Mouse (Mus musculus) ES-E14 (cell line): ENCODE measurements around the gene Tbc1d16. TPM values are rescaled to one million over a fixed set of nuclear protein-coding genes. Genes with fewer than 3 reads are reported as not detected.
"Not testable (repeated sequence)": the region's sequence is repeated elsewhere in the genome, so short reads cannot be mapped to it uniquely, and the experiment has no call there.

Experiments
- DNase-seq: peaks from one replicate; pipeline ENCODE4 v3.0.0-alpha.2; 2013; ENCODE audit warnings: low read depth, low spot score
- H3K27ac ChIP-seq: 2 replicates; pipeline ENCODE4 v1.5.1; 2012; ENCODE audit warnings: low read depth, mild to moderate bottlenecking, low read length, moderate library complexity, mixed read lengths; ENCODE audit not compliant: poor library complexity, insufficient read depth, severe bottlenecking
- H3K36me3 ChIP-seq: 2 replicates; pipeline ENCODE4 v1.6.1; 2012; ENCODE audit warnings: mild to moderate bottlenecking, low read length, moderate library complexity, mixed read lengths; ENCODE audit not compliant: control insufficient read depth, poor library complexity, insufficient read depth, severe bottlenecking
- H3K4me1 ChIP-seq, 2 experiments: fragments of 150-350 bp in 1 of 2; sonication (generic) in 1 of 2; 2 replicates each; pipeline ENCODE4 v1.6.1; 2012; ENCODE audit warnings: low read length in 2 of 2, mild to moderate bottlenecking in 1 of 2, mixed read lengths in 1 of 2; ENCODE audit not compliant: control insufficient read depth in 2 of 2, insufficient read depth in 2 of 2, poor library complexity in 1 of 2
- H3K4me3 ChIP-seq, 2 experiments: fragments of 150-350 bp in 1 of 2; sonication (generic) in 1 of 2; 2 replicates each; pipeline ENCODE4 v1.5.1; 2012; ENCODE audit warnings: low read length in 2 of 2, low read depth in 1 of 2, mild to moderate bottlenecking in 1 of 2, mixed read lengths in 1 of 2; ENCODE audit not compliant: insufficient read depth in 1 of 2, poor library complexity in 1 of 2, severe bottlenecking in 1 of 2
- H3K9ac ChIP-seq: 2 replicates; pipeline ENCODE4 v1.6.1; 2012; ENCODE audit warnings: low read depth, mild to moderate bottlenecking, low read length, mixed read lengths; ENCODE audit not compliant: poor library complexity, insufficient read depth, severe bottlenecking
- H3K9me3 ChIP-seq: fragments of 150-350 bp; sonication (generic); 2 replicates; pipeline ENCODE4 v1.6.1; 2012; ENCODE audit warnings: low read depth, mild to moderate bottlenecking, low read length; ENCODE audit not compliant: control insufficient read depth, insufficient read depth
- CHD2 ChIP-seq: IDR thresholded peaks from 2 replicates; pipeline ENCODE4 v1.6.1; 2014; ENCODE audit warnings: mild to moderate bottlenecking, low read depth, low read length, inconsistent platforms
- HCFC1 ChIP-seq: IDR thresholded peaks from 2 replicates; pipeline ENCODE4 v1.6.1; 2012; ENCODE audit warnings: low read length, inconsistent platforms, borderline replicate concordance; ENCODE audit not compliant: insufficient read depth
- MAFK ChIP-seq: IDR thresholded peaks from 2 replicates; pipeline ENCODE4 v1.6.1; 2014; ENCODE audit warnings: mild to moderate bottlenecking, low read depth, low read length, inconsistent platforms; ENCODE audit not compliant: insufficient read depth
- ZC3H11A ChIP-seq: IDR thresholded peaks from 2 replicates; pipeline ENCODE4 v1.6.1; 2012; ENCODE audit warnings: low read depth, mild to moderate bottlenecking, inconsistent platforms, low read length, borderline replicate concordance
- ZNF384 ChIP-seq: IDR thresholded peaks from 2 replicates; pipeline ENCODE4 v1.6.1; 2012; ENCODE audit warnings: low read depth, low read length, inconsistent platforms
- in situ Hi-C, 2 experiments: fragments of 600-800 bp; cut with MboI; formaldehyde crosslinking; loops; one replicate each; pipeline ENCODE4 v1.15.1; 2025; ENCODE audit warnings: low sequenced_read_pairs in 2 of 2, inconsistent platforms in 1 of 2; ENCODE audit not compliant: unreplicated experiment in 2 of 2
- total RNA-seq: library from RNA; depleted of rRNA; stranded (reverse); fragments of 300-350 nt; gene quantifications from 2 replicates; pipeline ENCODE4 v1.2.3, GENCODE M21; 2012

Tbc1d16 gene
- total RNA-seq, 1 experiment = 6.3 TPM

DNA sequence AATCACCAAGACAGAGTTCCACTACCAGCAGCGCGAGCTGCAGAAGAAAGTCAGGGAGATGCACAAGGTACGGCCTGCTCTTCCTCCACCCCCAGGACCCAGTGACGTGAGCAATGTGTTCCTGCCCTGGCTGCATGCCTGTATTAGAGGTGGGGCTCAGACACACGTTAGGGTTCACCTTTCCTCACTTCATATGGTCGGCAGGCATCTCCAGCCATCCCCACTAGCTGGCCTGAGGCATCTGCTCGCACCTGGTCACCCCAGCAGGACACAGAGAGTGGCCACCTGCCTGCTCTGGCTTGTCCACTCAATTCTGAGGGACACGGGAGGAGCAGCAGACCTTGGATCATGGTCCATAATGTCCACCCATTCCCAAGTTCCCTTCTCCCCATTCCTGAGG, 31.7 kb upstream of the Tbc1d16 start:
- in situ Hi-C loops = no loop called here
- no peak overlapping the region for H3K9ac ChIP-seq
- H3K36me3 ChIP-seq = no peaks in the 10 kb centered on the region

DNA sequence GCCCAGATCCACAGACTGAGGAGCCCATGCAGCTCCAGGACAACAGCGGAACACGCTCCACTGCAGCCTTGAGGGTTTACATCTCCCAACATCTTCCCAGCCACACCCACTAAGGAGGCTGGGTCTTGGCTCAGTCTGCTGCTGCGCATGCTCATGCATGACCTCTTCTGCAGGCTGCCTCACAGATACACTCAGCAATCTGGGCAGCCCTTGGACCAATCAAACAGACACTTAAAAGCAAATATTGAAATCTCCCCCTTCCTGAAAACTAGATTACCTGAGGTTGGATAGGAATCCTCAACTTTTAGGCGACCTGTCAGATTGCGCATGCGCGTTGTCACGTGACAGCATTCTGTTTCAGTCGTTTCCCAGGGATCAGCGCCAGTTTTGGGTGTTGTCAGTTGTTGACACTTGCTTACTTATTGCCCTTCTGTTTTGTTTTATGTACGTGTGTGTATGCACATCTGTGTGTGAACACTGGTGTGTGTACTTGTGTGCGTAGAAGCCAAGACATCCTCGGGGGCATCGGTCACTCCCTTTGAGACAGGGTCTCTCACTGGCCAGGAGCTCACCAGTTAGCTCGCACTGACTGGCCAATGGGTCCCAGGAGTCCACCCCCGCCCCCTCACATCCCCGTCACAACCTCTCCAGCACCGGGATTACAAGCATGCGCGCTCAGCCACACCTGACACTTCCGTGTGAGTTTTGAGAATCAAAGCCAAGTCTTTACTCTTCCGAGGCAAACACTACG, 30.4 kb upstream of the Tbc1d16 start:
- Histone ChIP-seq H3K27ac (no peak overlapping the region), H3K9ac (no peak overlapping the region), H3K4me3 (no peak overlapping the region), H3K36me3 (no peaks in the 10 kb centered on the region), H3K9me3 (no peaks in the 10 kb centered on the region), H3K4me1 (peaks cover 0 to 9% of the 10 kb centered on the region in 2 experiments; a peak in 1 of 4 replicates)
- no peak for DNase-seq
- in situ Hi-C loops = no loop called here
- TF ChIP-seq ZNF384 (no peak), MAFK (no peak), CHD2 (no peak), HCFC1 (no peak), ZC3H11A (no peak)

More for the DNA sequence above, 31.7 kb upstream of the Tbc1d16 start:
- no peaks in the 10 kb centered on the region for H3K9me3 ChIP-seq
- peaks cover 0 to 14% of the 10 kb centered on the region in 2 experiments; a peak in 1 of 4 replicates for H3K4me1 ChIP-seq
- no peak overlapping the region for H3K27ac ChIP-seq
- no peak for DNase-seq
- TF ChIP-seq HCFC1 (no peak), CHD2 (no peak), MAFK (no peak), ZNF384 (no peak), ZC3H11A (no peak)
- no peak overlapping the region for H3K4me3 ChIP-seq

DNA sequence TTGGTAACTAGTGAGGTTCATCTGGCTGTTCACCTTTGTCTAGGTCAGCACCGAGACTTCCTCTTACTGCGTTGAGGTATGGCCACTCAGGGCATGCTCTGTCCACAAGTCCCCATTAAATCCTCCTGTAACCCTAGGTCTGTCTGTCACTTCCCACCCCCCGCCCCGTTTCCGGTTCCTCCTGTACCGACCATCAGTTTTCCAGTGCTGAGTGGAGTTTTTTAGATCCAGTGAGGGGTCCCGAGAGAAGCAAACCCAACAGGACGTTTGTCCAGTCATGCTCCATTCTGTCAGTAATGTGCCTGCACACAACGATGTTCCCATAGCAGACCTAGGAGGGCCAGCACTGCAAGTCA, 29.9 kb upstream of the Tbc1d16 start:
- Histone ChIP-seq H3K9me3 (no peaks in the 10 kb centered on the region), H3K4me1 (peaks cover 0 to 11% of the 10 kb centered on the region in 2 experiments; a peak in 1 of 4 replicates), H3K4me3 (no peak overlapping the region), H3K36me3 (no peaks in the 10 kb centered on the region), H3K9ac (no peak overlapping the region), H3K27ac (no peak overlapping the region)
- no peak for DNase-seq
- in situ Hi-C loops = no loop called here
- no peak for TF ChIP-seq HCFC1
- no peak for TF ChIP-seq CHD2
- TF ChIP-seq ZNF384 = no peak
- TF ChIP-seq ZC3H11A = no peak
- no peak for TF ChIP-seq MAFK

DNA sequence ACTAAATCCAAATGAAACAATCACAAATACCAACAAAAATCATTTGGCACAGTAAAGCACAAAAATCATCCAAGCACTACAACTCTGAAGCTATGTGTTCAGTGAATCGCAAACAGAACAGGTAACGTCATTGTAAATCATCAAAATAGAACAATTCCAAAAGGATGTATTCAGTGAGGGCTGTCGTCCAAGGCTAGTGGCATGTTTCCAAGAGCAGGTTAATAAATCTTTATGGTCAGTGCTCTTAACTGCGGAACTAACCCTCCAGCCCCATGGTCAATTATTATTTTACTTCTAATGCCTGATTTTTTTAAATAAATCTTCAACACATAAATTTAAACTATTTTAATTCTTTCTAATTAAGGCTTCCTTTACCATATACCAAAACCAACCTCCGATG, 28.3 kb upstream of the Tbc1d16 start:
- DNase-seq, in situ Hi-C loops, H3K27ac ChIP-seq, H3K9me3 ChIP-seq, H3K4me3 ChIP-seq, H3K36me3 ChIP-seq, H3K9ac ChIP-seq: not testable (repeated sequence)
- H3K4me1 ChIP-seq = peaks cover 0 to 22% of the 10 kb centered on the region in 2 experiments; a peak in 1 of 4 replicates

DNA sequence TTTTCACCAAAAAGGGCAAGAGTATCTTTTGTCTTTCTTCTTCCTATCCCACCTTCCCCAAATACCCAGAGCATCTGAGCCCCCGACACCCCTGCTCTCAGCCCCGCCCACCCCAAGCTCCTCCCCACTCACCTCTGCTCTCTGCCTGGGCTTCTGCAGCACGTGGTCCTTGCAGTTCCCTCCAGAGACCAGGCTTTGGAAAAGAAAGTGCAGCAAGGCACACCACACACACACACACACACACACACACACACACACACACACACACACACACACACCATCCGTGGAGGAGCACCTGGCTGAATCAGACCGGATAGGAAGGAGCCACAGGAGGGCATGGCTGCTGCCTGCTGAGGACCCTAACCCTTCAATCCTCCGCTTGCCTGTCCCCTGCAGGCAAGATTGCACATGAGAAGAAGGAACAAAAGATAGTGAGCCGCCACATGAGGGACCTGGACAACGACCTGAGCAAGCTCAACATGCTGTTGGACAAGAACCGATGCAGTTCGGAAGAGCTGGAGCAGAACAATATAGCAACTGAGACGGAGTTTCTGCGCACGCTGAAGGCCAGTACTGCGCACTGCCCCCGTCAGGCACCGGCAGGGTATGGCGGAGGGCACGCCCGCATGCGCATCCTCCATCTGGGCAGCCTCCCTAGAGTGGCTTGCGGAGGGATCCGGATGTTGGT, 24.7 kb upstream of the Tbc1d16 start:
- TF ChIP-seq CHD2 = no peak
- no peak for TF ChIP-seq MAFK
- no peak for TF ChIP-seq ZNF384
- no peak for TF ChIP-seq ZC3H11A
- no peak for TF ChIP-seq HCFC1
- no peaks in the 10 kb centered on the region for H3K9me3 ChIP-seq
- in situ Hi-C loops = no loop called here
- H3K9ac ChIP-seq = peak overlapping the region; percentile 48; the same call in 1 of the 2 replicates
- no peaks in the 10 kb centered on the region for H3K36me3 ChIP-seq
- peak overlapping the region in 1 of 2 experiments; percentile 37; a peak in 3 of 4 replicates for H3K4me3 ChIP-seq
- no peak overlapping the region for H3K27ac ChIP-seq
- no peak for DNase-seq
- H3K4me1 ChIP-seq = peaks cover 7 to 27% of the 10 kb centered on the region in 2 experiments; a peak in 3 of 4 replicates
